Mouse (Mus musculus): ENCODE measurements around the gene 4930564D02Rik. TPM values are rescaled to one million over a fixed set of nuclear protein-coding genes. Genes with fewer than 3 reads are reported as not detected.

The 4930564D02Rik gene
- polyA plus RNA-seq, 1 experiment = not detected

DNA sequence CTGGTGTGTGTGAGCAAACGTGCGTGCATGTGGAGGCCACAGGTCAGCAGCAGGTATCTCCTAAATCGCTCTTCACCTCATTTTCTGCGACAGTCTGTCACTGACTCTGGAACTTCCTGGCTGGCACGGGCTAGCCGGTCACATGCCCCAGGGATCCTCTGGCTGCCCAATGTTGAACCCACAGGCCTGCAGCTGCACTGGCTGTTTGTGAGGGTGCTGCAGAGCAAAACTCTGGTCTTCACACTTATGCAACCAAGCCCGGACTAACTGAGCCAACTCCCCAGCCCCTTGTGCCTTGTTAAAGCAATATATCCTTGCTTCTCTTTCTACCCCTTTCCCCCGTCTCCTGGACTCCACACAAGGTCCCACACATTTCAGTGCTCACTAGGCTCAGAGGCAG lies 19.0 kb upstream of the 4930564D02Rik start:
- Histone ChIP-seq H3K36me3 (ENCODE audit: control insufficient read depth, insufficient read depth, low read length) (no peaks in the 10 kb centered on the region), H3K4me1 (replicated peaks; ENCODE audit: control insufficient read depth, insufficient read depth, low read length) (peaks cover 2% of the 10 kb centered on the region; the same call in 1 of the 2 replicates), H3K27ac (ENCODE audit: control insufficient read depth, insufficient read depth, low read length) (no peak overlapping the region), H3K27me3 (ENCODE audit: control insufficient read depth, insufficient read depth, low read length) (no peaks in the 10 kb centered on the region), H3K4me3 (ENCODE audit: control insufficient read depth, insufficient read depth, low read length) (no peak overlapping the region)
- 39% methylated on average over 8 of the region's 8 CpGs for WGBS
- no peak for TF ChIP-seq POLR2A (IDR thresholded peaks at IDR 0.05; ENCODE audit: control insufficient read depth, extremely low read depth, insufficient read depth, low read length, poor library complexity)
- TF ChIP-seq CTCF (IDR thresholded peaks at IDR 0.05; ENCODE audit: borderline replicate concordance, control insufficient read depth, extremely low read depth, insufficient read depth, low read length, poor library complexity) = no peak
- no peak for DNase-seq

DNA sequence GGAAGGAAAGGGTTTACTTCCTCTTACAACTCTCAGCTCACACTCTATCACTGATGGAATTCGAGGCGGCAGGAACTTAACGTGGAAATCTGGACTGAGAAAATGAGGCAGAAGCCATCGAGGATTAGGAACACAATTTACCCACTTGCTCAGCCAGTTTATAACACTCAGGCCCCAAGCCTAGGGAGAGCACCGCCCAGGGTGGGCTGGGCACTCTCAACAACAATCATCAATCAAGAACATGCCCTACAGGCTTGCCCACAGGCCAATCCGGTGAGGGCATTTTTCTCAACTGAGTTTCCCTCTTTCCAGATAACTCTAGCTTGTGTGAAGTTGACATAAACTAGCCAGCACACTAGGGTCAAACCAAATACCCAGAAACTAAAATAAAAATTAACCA lies 16.8 kb upstream of the 4930564D02Rik start:
- Histone ChIP-seq H3K4me1 (replicated peaks; ENCODE audit: control insufficient read depth, insufficient read depth, low read length) (peaks cover 12% of the 10 kb centered on the region), H3K27ac (ENCODE audit: control insufficient read depth, insufficient read depth, low read length) (no peak overlapping the region), H3K4me3 (ENCODE audit: control insufficient read depth, insufficient read depth, low read length) (no peak overlapping the region), H3K36me3 (ENCODE audit: control insufficient read depth, insufficient read depth, low read length) (no peaks in the 10 kb centered on the region), H3K27me3 (ENCODE audit: control insufficient read depth, insufficient read depth, low read length) (peaks cover 5% of the 10 kb centered on the region)
- no peak for DNase-seq
- 64% methylated on average over 6 of the region's 6 CpGs for WGBS
- TF ChIP-seq CTCF (IDR thresholded peaks at IDR 0.05; ENCODE audit: borderline replicate concordance, control insufficient read depth, extremely low read depth, insufficient read depth, low read length, poor library complexity) (no peak), POLR2A (IDR thresholded peaks at IDR 0.05; ENCODE audit: control insufficient read depth, extremely low read depth, insufficient read depth, low read length, poor library complexity) (no peak)

DNA sequence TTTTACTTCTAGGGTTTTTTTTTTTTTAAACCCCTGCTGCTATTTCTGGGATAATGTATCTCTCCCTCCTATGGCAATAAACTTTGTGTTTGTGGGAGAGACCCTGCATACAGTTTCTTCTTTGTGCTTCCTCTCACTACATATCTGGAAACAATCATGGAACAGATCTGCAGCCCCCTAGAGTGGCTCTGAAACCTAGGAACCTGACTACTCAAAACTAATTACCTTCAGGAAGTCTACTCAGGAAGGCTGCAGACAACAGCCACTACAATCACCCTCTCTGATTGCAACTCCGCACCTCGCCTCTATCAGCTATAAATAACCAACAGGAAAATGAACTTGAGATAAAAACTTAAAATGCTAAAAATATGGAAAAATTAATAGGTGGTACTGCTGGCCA lies 15.5 kb upstream of the 4930564D02Rik start:
- Histone ChIP-seq H3K4me1 (replicated peaks; ENCODE audit: control insufficient read depth, insufficient read depth, low read length) (peaks cover 12% of the 10 kb centered on the region), H3K27ac (ENCODE audit: control insufficient read depth, insufficient read depth, low read length) (no peak overlapping the region), H3K27me3 (ENCODE audit: control insufficient read depth, insufficient read depth, low read length) (peaks cover 7% of the 10 kb centered on the region), H3K36me3 (ENCODE audit: control insufficient read depth, insufficient read depth, low read length) (no peaks in the 10 kb centered on the region), H3K4me3 (ENCODE audit: control insufficient read depth, insufficient read depth, low read length) (no peak overlapping the region)
- 48% methylated on average over 2 of the region's 2 CpGs for WGBS
- DNase-seq = no peak
- TF ChIP-seq CTCF (IDR thresholded peaks at IDR 0.05; ENCODE audit: borderline replicate concordance, control insufficient read depth, extremely low read depth, insufficient read depth, low read length, poor library complexity) (no peak), POLR2A (IDR thresholded peaks at IDR 0.05; ENCODE audit: control insufficient read depth, extremely low read depth, insufficient read depth, low read length, poor library complexity) (no peak)

DNA sequence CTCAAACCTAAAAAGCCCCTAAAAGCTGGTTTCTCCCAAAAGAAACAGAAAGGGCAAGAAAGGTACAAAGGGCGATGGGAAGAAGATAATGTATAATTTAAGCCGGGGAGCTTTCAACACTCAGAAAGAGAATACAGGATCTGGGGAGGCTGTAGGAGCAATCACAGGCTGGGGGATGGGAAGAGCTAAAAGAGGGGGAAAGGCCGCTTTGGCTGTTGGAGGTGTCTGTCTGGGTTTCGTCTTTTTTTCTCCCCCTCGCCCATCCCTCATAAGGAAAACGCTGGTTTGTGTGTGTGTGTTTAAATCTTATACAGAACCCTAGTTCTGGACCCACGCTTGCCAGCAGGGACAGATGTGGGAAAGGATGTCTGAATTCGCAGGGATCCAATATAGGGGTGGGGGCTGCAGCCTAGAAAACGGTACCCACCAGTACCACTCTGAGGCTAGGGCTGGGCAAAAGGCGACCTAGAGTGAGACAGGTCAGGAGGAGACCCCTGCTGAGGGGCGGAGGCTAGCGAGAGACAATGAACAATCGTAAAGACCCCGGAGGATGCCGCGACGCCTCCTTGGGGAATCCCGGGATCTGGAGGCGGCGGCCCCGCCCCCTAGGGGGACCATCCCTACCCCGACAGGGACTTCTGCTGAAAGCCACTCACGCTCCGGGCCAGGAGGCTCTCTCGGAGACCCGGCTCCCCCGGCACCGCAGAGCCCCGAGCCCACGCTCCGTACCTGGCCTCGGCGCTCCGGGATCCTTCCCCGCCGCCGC lies 14.3 kb upstream of the 4930564D02Rik start:
- H3K4me1 ChIP-seq (replicated peaks; ENCODE audit: control insufficient read depth, insufficient read depth, low read length) = peaks cover 12% of the 10 kb centered on the region
- H3K27ac ChIP-seq (ENCODE audit: control insufficient read depth, insufficient read depth, low read length) = peak overlapping the region; percentile 10; the same call in 1 of the 2 replicates
- WGBS = 7% methylated on average over 37 of the region's 37 CpGs
- TF ChIP-seq POLR2A (IDR thresholded peaks at IDR 0.05; ENCODE audit: control insufficient read depth, extremely low read depth, insufficient read depth, low read length, poor library complexity) = no peak
- no peak for TF ChIP-seq CTCF (IDR thresholded peaks at IDR 0.05; ENCODE audit: borderline replicate concordance, control insufficient read depth, extremely low read depth, insufficient read depth, low read length, poor library complexity)
- H3K4me3 ChIP-seq (ENCODE audit: control insufficient read depth, insufficient read depth, low read length) = peak overlapping the region; percentile 57
- H3K36me3 ChIP-seq (ENCODE audit: control insufficient read depth, insufficient read depth, low read length) = no peaks in the 10 kb centered on the region
- DNase-seq = no peak
- peaks cover 7% of the 10 kb centered on the region for H3K27me3 ChIP-seq (ENCODE audit: control insufficient read depth, insufficient read depth, low read length)

DNA sequence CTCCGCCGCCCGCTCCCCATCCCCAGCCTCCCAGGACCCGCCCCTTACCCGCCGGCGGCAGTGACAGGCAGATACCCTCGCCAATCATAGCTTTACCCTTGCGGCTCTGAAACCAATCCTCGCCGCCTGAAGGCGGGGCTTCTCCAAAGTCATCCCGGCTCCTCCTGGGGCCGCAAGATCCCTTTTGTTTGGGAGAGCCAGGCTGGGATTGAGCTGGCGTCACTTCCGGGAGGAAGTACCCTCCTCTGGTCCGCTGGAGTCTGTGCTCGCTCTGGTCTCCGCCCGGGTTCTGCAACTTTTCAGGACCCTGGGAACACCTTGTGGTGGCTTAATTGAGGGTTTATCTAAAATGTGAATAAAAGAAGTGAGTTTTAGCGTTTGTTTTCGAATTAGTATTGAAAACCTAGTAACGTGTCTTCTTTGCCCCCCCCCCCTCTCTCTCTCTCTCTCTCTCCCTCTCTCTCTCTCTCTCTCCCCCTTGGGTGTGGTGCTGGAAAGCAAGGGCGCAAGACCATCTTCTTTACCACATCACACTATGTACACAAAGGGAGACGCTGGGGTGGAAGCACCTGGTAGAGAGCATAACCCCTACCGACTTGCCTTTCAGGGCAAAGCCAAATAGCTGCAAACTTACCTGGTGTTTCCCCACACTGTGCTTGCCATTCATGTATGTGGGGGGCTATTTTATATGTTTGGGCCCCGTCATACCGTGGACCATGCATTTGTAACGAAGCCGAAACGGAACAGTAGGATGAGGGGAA lies 13.5 kb upstream of the 4930564D02Rik start, which contains the start of gene Cttnbp2nl:
Cttnbp2nl (minus strand) TSS at position 210 of the 761 bp plus-strand sequence.
- 3% methylated on average over 31 of the region's 31 CpGs for WGBS
- peak within 1 kb of the TSS; percentile 10; the same call in 1 of the 2 replicates for H3K27ac ChIP-seq (ENCODE audit: control insufficient read depth, insufficient read depth, low read length)
- DNase-seq = peak; percentile 91
- H3K36me3 ChIP-seq (ENCODE audit: control insufficient read depth, insufficient read depth, low read length) = no peaks in the 10 kb centered on the region
- TF ChIP-seq POLR2A (IDR thresholded peaks at IDR 0.05; ENCODE audit: control insufficient read depth, extremely low read depth, insufficient read depth, low read length, poor library complexity) (no peak), CTCF (IDR thresholded peaks at IDR 0.05; ENCODE audit: borderline replicate concordance, control insufficient read depth, extremely low read depth, insufficient read depth, low read length, poor library complexity) (no peak)
- peak within 1 kb of the TSS; percentile 57 for H3K4me3 ChIP-seq (ENCODE audit: control insufficient read depth, insufficient read depth, low read length)
- H3K27me3 ChIP-seq (ENCODE audit: control insufficient read depth, insufficient read depth, low read length) = peaks cover 7% of the 10 kb centered on the region
- H3K4me1 ChIP-seq (replicated peaks; ENCODE audit: control insufficient read depth, insufficient read depth, low read length) = peaks cover 12% of the 10 kb centered on the region

DNA sequence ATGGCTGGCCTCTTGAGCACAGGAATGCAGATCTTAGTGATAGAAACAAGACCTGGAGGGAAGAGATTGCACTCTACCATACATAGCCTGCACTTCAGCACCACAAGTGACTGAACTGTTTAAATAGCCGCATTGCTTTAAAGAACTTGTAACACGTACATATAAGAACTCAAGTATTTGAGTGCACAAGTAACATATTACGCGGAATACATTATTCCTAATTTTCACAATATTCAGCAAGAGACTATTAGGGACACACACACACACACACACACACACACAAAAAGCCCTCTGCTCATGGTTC lies 13.0 kb upstream of the 4930564D02Rik start:
- H3K4me1 ChIP-seq (replicated peaks; ENCODE audit: control insufficient read depth, insufficient read depth, low read length) = peaks cover 12% of the 10 kb centered on the region
- no peak overlapping the region for H3K4me3 ChIP-seq (ENCODE audit: control insufficient read depth, insufficient read depth, low read length)
- no peak for TF ChIP-seq POLR2A (IDR thresholded peaks at IDR 0.05; ENCODE audit: control insufficient read depth, extremely low read depth, insufficient read depth, low read length, poor library complexity)
- no peak for TF ChIP-seq CTCF (IDR thresholded peaks at IDR 0.05; ENCODE audit: borderline replicate concordance, control insufficient read depth, extremely low read depth, insufficient read depth, low read length, poor library complexity)
- no peaks in the 10 kb centered on the region for H3K36me3 ChIP-seq (ENCODE audit: control insufficient read depth, insufficient read depth, low read length)
- no peak overlapping the region for H3K27ac ChIP-seq (ENCODE audit: control insufficient read depth, insufficient read depth, low read length)
- DNase-seq = no peak
- 63% methylated on average over 4 of the region's 4 CpGs for WGBS
- H3K27me3 ChIP-seq (ENCODE audit: control insufficient read depth, insufficient read depth, low read length) = peaks cover 7% of the 10 kb centered on the region

Data from thymus, adult 2 months (tissue).